8 mouse cellular contexts compared by ENCODE assay signal in the genomic region with DNA sequence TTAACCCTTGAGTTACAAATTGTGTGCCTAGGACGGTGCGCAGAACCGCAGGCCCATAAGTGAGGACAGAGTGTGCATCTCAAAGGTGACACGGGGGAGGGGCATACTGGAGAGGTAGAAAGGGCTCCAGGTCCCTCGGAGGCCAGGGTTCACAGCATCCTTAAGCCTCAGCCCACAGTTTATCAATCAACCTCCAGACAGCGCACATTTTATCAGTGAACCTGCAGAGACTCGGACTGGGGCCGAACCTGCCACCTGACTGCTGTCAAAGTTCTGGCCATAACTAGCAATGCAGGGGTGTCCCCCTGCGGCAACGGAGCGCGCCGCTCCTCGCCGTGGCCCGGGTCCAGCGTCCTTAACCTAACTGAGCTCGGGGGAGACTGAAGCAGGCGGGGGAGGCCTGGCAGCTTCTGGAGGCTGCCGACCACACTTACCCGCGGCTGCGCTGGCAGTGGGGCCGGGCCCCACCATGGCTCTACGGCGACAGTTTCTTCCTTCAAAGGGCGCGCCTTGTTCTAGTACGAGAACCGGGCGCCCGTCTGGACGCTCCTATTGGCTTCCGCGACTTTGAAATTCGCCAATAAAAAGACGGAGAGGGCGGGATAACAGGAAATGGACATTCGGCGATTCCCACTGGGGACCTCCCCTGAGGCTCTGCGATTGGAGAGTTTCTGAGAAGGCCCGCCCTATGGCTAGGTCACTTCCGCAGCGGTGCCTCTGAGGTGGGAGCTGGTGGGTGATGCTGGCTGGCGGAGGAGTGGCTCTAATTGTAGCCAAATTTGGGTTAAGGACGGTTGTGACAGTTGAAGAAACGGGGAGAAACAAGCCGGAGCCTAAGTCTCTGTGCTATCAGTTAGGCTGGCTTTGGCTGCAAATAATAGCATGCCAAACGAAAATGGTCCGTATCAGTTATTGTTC. TPM values are rescaled to one million over a fixed set of nuclear protein-coding genes. Genes with fewer than 3 reads are reported as not detected.
A peak's percentile ranks its signal among the peaks of the same experiment; 100 is the strongest.
DNase-seq lines count a peak whose midpoint lies in the region; ATAC-seq and TF ChIP-seq lines count a peak whose summit lies in the region.

A gene (minus strand): TSS at position 542 of the 918 bp plus-strand sequence.

- WGBS in forebrain, embryonic 15.5 days, result under 1% methylated on average over 50 of the region's 50 CpGs
- WGBS in lung, adult 2 months, result under 1% methylated on average over 50 of the region's 50 CpGs

- peak; percentile 100 for ATAC-seq in forebrain, embryonic 15.5 days (replicated peaks)
- peak; percentile 98 for ATAC-seq in neutrophil, adult 5-6 weeks (ENCODE audit: extremely low read depth, insufficient number of reproducible peaks, low FRiP score, poor library complexity, severe bottlenecking)

- peak; percentile 91; the same call in 1 of the 2 replicates for TF ChIP-seq POLR2A in lung, adult 2 months (IDR thresholded peaks at IDR 0.05; ENCODE audit: borderline replicate concordance, extremely low read depth, low read depth, low read length)

- intact Hi-C loops in heart, postnatal 25 days (cut with DNase I), result loop anchor here (5.0 kb wide), 2 partner anchors 90 to 110 kb away; no protein-coding TSS in a partner anchor

- H3K36me3 ChIP-seq in ES-E14 (ENCODE audit: control insufficient read depth, insufficient read depth, low read length, poor library complexity, severe bottlenecking), result peaks cover 7% of the 10 kb centered on the region; the same call in 1 of the 2 replicates
- H3K36me3 ChIP-seq in forebrain, embryonic 15.5 days, result no peaks in the 10 kb centered on the region

- peak within 1 kb of the TSS; percentile 87 for H3K9ac ChIP-seq in ES-E14 (ENCODE audit: insufficient read depth, low read depth, low read length, poor library complexity, severe bottlenecking)
- H3K9ac ChIP-seq in forebrain, embryonic 15.5 days (replicated peaks), result peak within 1 kb of the TSS; percentile 62

- H3K27me3 ChIP-seq in forebrain, embryonic 15.5 days, result no peaks in the 10 kb centered on the region

- no peak for TF ChIP-seq CTCF in lung, adult 2 months (IDR thresholded peaks at IDR 0.05; ENCODE audit: insufficient read depth, low read length)

- peaks cover 0 to 4% of the 10 kb centered on the region in 2 experiments; a peak in 1 of 4 replicates for H3K4me1 ChIP-seq in ES-E14 (ENCODE audit: control insufficient read depth in 2 of 2, insufficient read depth in 2 of 2, low read length in 2 of 2, poor library complexity in 1 of 2)
- H3K4me1 ChIP-seq in forebrain, embryonic 15.5 days, result peaks cover 17% of the 10 kb centered on the region
- H3K4me1 ChIP-seq in lung, adult 2 months (ENCODE audit: control insufficient read depth, insufficient read depth, low read length), result no peaks in the 10 kb centered on the region

- DNase-seq in ES-E14 (ENCODE audit: low read depth, low spot score), result peak; percentile 95
- peak; percentile 98 for DNase-seq in cerebellum, adult 11-12 months
- DNase-seq in heart, postnatal 25 days (ENCODE audit: low spot score), result peak; percentile 97
- DNase-seq in layer of hippocampus, adult 18-20 months (ENCODE audit: low spot score in 2 of 2), result peak; percentile 98
- DNase-seq in lung, adult 2 months, result peak; percentile 98
- DNase-seq in thymus, adult 18-20 months, result peak; percentile 95 to 97

- in situ Hi-C loops in ES-E14 (cut with MboI; ENCODE audit: low sequenced_read_pairs in 2 of 2, unreplicated experiment in 2 of 2), result no loop called here

- no peaks in the 10 kb centered on the region for H3K9me3 ChIP-seq in ES-E14 (ENCODE audit: control insufficient read depth, insufficient read depth, low read depth, low read length)
- no peaks in the 10 kb centered on the region for H3K9me3 ChIP-seq in forebrain, embryonic 15.5 days

- H3K4me3 ChIP-seq in ES-E14 (ENCODE audit: insufficient read depth in 1 of 2, low read depth in 1 of 2, low read length in 2 of 2, poor library complexity in 1 of 2, severe bottlenecking in 1 of 2), result peak within 1 kb of the TSS; percentile 77 to 84
- peak within 1 kb of the TSS; percentile 66 for H3K4me3 ChIP-seq in forebrain, embryonic 15.5 days
- peak within 1 kb of the TSS; percentile 70 for H3K4me3 ChIP-seq in lung, adult 2 months (replicated peaks; ENCODE audit: extremely low read depth, low read depth, low read length)

- H3K27ac ChIP-seq in ES-E14 (ENCODE audit: insufficient read depth, low read depth, low read length, poor library complexity, severe bottlenecking), result no peak within 1 kb of the TSS
- peak within 1 kb of the TSS; percentile 96 for H3K27ac ChIP-seq in forebrain, embryonic 15.5 days (replicated peaks)

- peak within 1 kb of the TSS; percentile 73 for H3K4me2 ChIP-seq in forebrain, embryonic 15.5 days (replicated peaks)

TF ChIP-seq in ES-E14, 5 proteins besides CTCF, POLR2A, EP300 and RAD21:
- peak; percentile 73; the same call in 1 of the 2 replicates for TF ChIP-seq CHD2 (IDR thresholded peaks at IDR 0.05; ENCODE audit: low read depth, low read length)
- TF ChIP-seq ZNF384 (IDR thresholded peaks at IDR 0.05; ENCODE audit: low read depth, low read length), result no peak

RNA-seq across cellular contexts. Expression of the gene that starts here (rescaled TPM):
- 14.7 and 15.8 TPM in 2 replicates for total RNA-seq in ES-E14 (2012; rRNA removed)
- polyA plus RNA-seq in forebrain, embryonic 15.5 days (2015; fragmentation: Nextera tagmentation; extraction: Ambion mirVana), result 22.2 and 24.3 TPM in 2 replicates
- under 1 TPM; 0.81 to 0.95 TPM for total RNA-seq in heart, postnatal 25 days (2021)
- under 1 TPM; 0.23 to 0.30 TPM for total RNA-seq in layer of hippocampus, adult 18-20 months (2021)
- 0.12 and 0.60 TPM in 2 replicates for polyA plus RNA-seq in lung, adult 2 months (2012; rRNA removed)
- total RNA-seq in neutrophil, adult 5-6 weeks (2017), result 0.47 and 0.98 TPM in 2 replicates

Comparison
In these comparisons a context has a peak if more than half of its experiments do, and no peak if none do; other contexts are left out.
1. RNA of the gene that starts here (polyA plus RNA-seq): 22.2 to 24.3 TPM in forebrain, embryonic 15.5 days; 0.12 to 0.60 TPM in lung, adult 2 months; every median in the first group is over 10 times any median in the second.
2. Peak in DNase-seq in heart, postnatal 25 days; RNA of the gene not detected or under 1 TPM.
3. Peak in DNase-seq in layer of hippocampus, adult 18-20 months; RNA of the gene not detected or under 1 TPM.
4. Peak in DNase-seq and H3K4me3 ChIP-seq in lung, adult 2 months; RNA of the gene not detected or under 1 TPM.
5. Peak in ATAC-seq in neutrophil, adult 5-6 weeks; RNA of the gene not detected or under 1 TPM.
6. Peak in every context shown above with its lines, with median percentiles within 50 percentile points of each other: DNase-seq and H3K4me3 ChIP-seq.